Mouse (Mus musculus) kidney, embryonic 16.5 days (tissue): ENCODE measurements around the gene Abcc4. TPM values are rescaled to one million over a fixed set of nuclear protein-coding genes. Genes with fewer than 3 reads are reported as not detected.
A peak's percentile ranks its signal among the peaks of the same experiment; 100 is the strongest.

Experiments
- ATAC-seq: fragments of 200-750 bp; cut with Nextera tagmentation; 2 replicates; pipeline ENCODE4 v1.8.0; 2017; ENCODE audit warnings: moderate TSS enrichment; ENCODE audit not compliant: low FRiP score, low TSS enrichment
- H3K27ac ChIP-seq: fragments of 300-500 bp; sonication (generic); 2 replicates; pipeline ENCODE4 v1.5.1; 2014; ENCODE audit warnings: low read length
- H3K27me3 ChIP-seq: fragments of 300-500 bp; sonication (generic); 2 replicates; pipeline ENCODE4 v1.6.1; 2014; ENCODE audit warnings: low read length, control low read depth, mixed read lengths; ENCODE audit not compliant: insufficient read depth
- H3K36me3 ChIP-seq: fragments of 300-500 bp; sonication (generic); 2 replicates; pipeline ENCODE4 v1.6.1; 2014; ENCODE audit warnings: low read length, control low read depth, mixed read lengths; ENCODE audit not compliant: insufficient read depth
- H3K4me1 ChIP-seq: fragments of 300-500 bp; sonication (generic); 2 replicates; pipeline ENCODE4 v1.6.1; 2014; ENCODE audit warnings: low read length, control low read depth, mixed read lengths; ENCODE audit not compliant: insufficient read depth
- H3K4me2 ChIP-seq: fragments of 300-500 bp; sonication (generic); replicated peaks from 2 replicates; pipeline ENCODE4 v1.6.1; 2014; ENCODE audit warnings: low read depth, low read length
- H3K4me3 ChIP-seq: fragments of 300-500 bp; sonication (generic); 2 replicates; pipeline ENCODE4 v1.5.1; 2014; ENCODE audit warnings: mild to moderate bottlenecking, low read length
- H3K9ac ChIP-seq: fragments of 300-500 bp; sonication (generic); replicated peaks from 2 replicates; pipeline ENCODE4 v1.6.1; 2014; ENCODE audit warnings: low read length
- H3K9me3 ChIP-seq: fragments of 300-500 bp; sonication (generic); 2 replicates; pipeline ENCODE4 v1.6.1; 2016; ENCODE audit warnings: low read length, control low read depth
- WGBS: fragments of 180-500 bp; shearing (Covaris S2); extraction: QIAGEN DNeasy Blood & Tissue Kit; methylation state at CpG from one replicate; pipeline ENCODE4 v1.1.7; 2014; 5-methylcytosine and 5-hydroxymethylcytosine counted together
- polyA plus RNA-seq: library from polyadenylated mRNA; unstranded; fragments of >200 nt; fragmentation: Nextera tagmentation; extraction: Ambion mirVana; gene quantifications from 2 replicates; pipeline ENCODE4 v1.2.1, GENCODE M21; 2015

Gene Abcc4
- polyA plus RNA-seq, 1 experiment from 2014 or later = 7.4 TPM

- ATAC-seq = no peak
These were observed 5.4 kb downstream of the Abcc4 start for GRCm38 (mm10) chr14:118700576-118700975.

DNA sequence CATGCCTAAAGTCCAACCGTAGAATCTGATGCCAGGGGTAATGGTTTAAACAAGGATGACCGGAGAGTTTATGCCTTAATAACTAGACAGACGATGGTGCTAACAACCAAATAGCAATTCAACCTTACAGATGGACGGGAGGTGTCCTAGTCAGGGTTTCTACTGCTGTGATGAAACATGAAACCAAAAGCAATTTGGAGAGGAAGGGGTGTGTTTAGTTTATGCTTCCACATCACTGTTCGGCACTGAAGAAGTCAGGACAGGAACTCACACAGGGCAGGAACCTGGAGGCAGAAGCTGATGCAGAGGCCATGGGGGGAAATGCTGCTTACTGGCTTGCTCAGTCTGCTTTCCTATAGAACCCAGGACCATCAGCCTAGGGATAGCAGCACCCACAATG is 6.1 kb downstream of the Abcc4 start:
- no peak overlapping the region for H3K4me3 ChIP-seq
- WGBS = 23% methylated on average over 5 of the region's 5 CpGs
- H3K9me3 ChIP-seq = no peaks in the 10 kb centered on the region
- H3K4me1 ChIP-seq = peaks cover 19% of the 10 kb centered on the region
- peak overlapping the region; percentile 35 for H3K4me2 ChIP-seq
- no peak for ATAC-seq
- H3K9ac ChIP-seq = no peak overlapping the region
- H3K36me3 ChIP-seq = no peaks in the 10 kb centered on the region
- H3K27me3 ChIP-seq = peaks cover 6% of the 10 kb centered on the region; the same call in 1 of the 2 replicates
- H3K27ac ChIP-seq = no peak overlapping the region

More at GRCm38 (mm10) chr14:118700576-118700975, 5.4 kb downstream of the Abcc4 start:
- Histone ChIP-seq H3K4me2 (no peak overlapping the region), H3K36me3 (no peaks in the 10 kb centered on the region), H3K27me3 (peaks cover 6% of the 10 kb centered on the region; the same call in 1 of the 2 replicates), H3K9ac (no peak overlapping the region), H3K27ac (no peak overlapping the region), H3K4me1 (peaks cover 20% of the 10 kb centered on the region), H3K9me3 (no peaks in the 10 kb centered on the region), H3K4me3 (no peak overlapping the region)
- WGBS = 68% methylated on average over 7 of the region's 7 CpGs

DNA sequence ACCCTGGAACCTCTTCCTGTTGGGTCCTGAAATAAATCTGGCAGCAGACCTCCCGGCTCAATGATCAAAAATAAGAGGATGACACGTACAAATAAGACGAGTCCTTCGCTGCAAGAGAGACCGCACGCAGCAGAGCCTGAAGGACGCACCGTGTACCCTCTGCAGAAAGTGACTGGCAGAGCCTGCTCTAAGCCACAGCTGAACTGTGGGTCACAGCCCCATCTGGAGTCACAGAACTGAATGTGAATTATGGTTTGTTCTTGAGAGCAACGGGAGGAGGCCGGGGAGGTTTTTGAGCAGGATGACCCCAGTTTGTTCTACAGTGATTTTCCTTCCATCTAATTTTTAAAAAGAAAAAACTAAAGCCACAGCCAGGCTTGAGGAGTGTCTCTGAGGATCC is 6.5 kb downstream of the Abcc4 start:
- ATAC-seq = no peak
- H3K9ac ChIP-seq = no peak overlapping the region
- WGBS = 27% methylated on average over 10 of the region's 10 CpGs
- H3K9me3 ChIP-seq = no peaks in the 10 kb centered on the region
- peaks cover 1% of the 10 kb centered on the region; the same call in 1 of the 2 replicates for H3K27me3 ChIP-seq
- H3K4me3 ChIP-seq = no peak overlapping the region
- H3K4me1 ChIP-seq = peaks cover 20% of the 10 kb centered on the region
- no peak overlapping the region for H3K27ac ChIP-seq
- H3K36me3 ChIP-seq = no peaks in the 10 kb centered on the region
- H3K4me2 ChIP-seq = peak overlapping the region; percentile 35

GRCm38 (mm10) chr14:118696556-118697289 is 9.3 kb downstream of the Abcc4 start:
- Histone ChIP-seq H3K9ac (no peak overlapping the region), H3K4me3 (no peak overlapping the region), H3K27me3 (no peaks in the 10 kb centered on the region), H3K4me2 (no peak overlapping the region), H3K4me1 (peaks cover 35% of the 10 kb centered on the region), H3K9me3 (no peaks in the 10 kb centered on the region), H3K27ac (no peak overlapping the region), H3K36me3 (no peaks in the 10 kb centered on the region)
- no peak for ATAC-seq
- WGBS = 95% methylated on average over 16 of the region's 16 CpGs

- no peak overlapping the region for H3K4me3 ChIP-seq
- H3K9ac ChIP-seq = no peak overlapping the region
- no peak overlapping the region for H3K27ac ChIP-seq
- ATAC-seq = no peak
- H3K4me2 ChIP-seq = no peak overlapping the region
- no peaks in the 10 kb centered on the region for H3K27me3 ChIP-seq
- no peaks in the 10 kb centered on the region for H3K9me3 ChIP-seq
- peaks cover 37% of the 10 kb centered on the region for H3K4me1 ChIP-seq
- 86% methylated on average over 11 of the region's 11 CpGs for WGBS
- H3K36me3 ChIP-seq = no peaks in the 10 kb centered on the region
These were observed 10.2 kb downstream of the Abcc4 start for GRCm38 (mm10) chr14:118695866-118696265.

GRCm38 (mm10) chr14:118694321-118694720 is 11.7 kb downstream of the Abcc4 start:
- 52% methylated on average over 7 of the region's 7 CpGs for WGBS
- Histone ChIP-seq H3K27me3 (no peaks in the 10 kb centered on the region), H3K4me2 (no peak overlapping the region), H3K9me3 (no peaks in the 10 kb centered on the region), H3K36me3 (no peaks in the 10 kb centered on the region), H3K27ac (no peak overlapping the region), H3K4me1 (peaks cover 32% of the 10 kb centered on the region), H3K9ac (no peak overlapping the region), H3K4me3 (no peak overlapping the region)
- no peak for ATAC-seq

- no peaks in the 10 kb centered on the region for H3K27me3 ChIP-seq
These were observed 14.1 kb downstream of the Abcc4 start for GRCm38 (mm10) chr14:118691910-118692309.

DNA sequence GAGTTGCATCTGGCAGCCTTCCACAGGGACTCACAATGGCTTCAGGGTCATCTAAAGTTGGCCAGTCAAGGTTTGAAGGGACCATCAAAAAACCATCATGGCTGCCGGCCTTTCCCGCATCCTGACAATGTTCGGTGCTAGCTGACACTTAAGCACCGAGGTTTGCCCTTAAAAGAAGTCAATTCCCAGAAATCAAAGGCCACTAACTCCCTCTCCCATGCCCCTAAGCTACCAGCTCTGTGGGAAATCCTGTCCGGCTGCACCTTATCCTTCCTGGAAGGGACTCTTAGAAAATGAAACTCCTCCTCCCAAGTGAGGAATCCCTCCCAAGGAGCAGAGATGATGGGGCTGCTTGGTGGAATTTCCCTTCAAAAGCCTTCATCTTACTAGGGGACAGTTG is 14.6 kb downstream of the Abcc4 start:
- no peak overlapping the region for H3K4me2 ChIP-seq
- H3K36me3 ChIP-seq = no peaks in the 10 kb centered on the region
- H3K27me3 ChIP-seq = no peaks in the 10 kb centered on the region
- no peaks in the 10 kb centered on the region for H3K9me3 ChIP-seq
- no peak overlapping the region for H3K4me3 ChIP-seq
- peaks cover 35% of the 10 kb centered on the region for H3K4me1 ChIP-seq
- no peak for ATAC-seq
- 75% methylated on average over 5 of the region's 5 CpGs for WGBS
- no peak overlapping the region for H3K9ac ChIP-seq
- H3K27ac ChIP-seq = peak overlapping the region; percentile 14; the same call in 1 of the 2 replicates

More at GRCm38 (mm10) chr14:118691910-118692309, 14.1 kb downstream of the Abcc4 start:
- 60% methylated on average over 6 of the region's 6 CpGs for WGBS
- Histone ChIP-seq H3K4me3 (no peak overlapping the region), H3K9ac (no peak overlapping the region), H3K36me3 (no peaks in the 10 kb centered on the region), H3K4me2 (no peak overlapping the region), H3K4me1 (peaks cover 35% of the 10 kb centered on the region), H3K9me3 (no peaks in the 10 kb centered on the region), H3K27ac (peak overlapping the region; percentile 14; the same call in 1 of the 2 replicates)
- no peak for ATAC-seq

DNA sequence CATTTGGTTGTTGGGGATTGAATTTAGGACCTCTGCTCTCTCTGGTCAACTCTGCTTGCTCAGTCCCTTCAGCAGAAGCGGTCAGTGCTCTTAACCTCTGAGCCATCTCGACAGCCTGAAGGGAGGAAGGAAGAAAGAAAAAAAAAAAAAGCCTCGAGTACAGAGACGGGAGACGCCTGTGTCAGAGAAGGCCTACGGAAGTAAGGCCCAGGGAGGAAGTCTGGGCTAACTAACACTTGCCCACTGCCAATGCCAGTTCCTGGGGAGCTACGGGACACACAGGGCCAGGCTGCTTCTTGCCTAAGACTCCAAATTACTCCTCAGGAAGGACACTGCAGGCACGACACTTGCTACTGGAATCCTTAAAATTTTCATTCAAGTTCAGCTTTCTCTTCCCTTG is 15.1 kb downstream of the Abcc4 start:
- whole genome bisulfite sequencing = 41% methylated on average over 8 of the region's 8 CpGs
- Histone ChIP-seq H3K9ac (no peak overlapping the region), H3K9me3 (no peaks in the 10 kb centered on the region), H3K27me3 (no peaks in the 10 kb centered on the region), H3K4me3 (no peak overlapping the region), H3K27ac (peak overlapping the region; percentile 14; the same call in 1 of the 2 replicates), H3K4me2 (no peak overlapping the region), H3K4me1 (peaks cover 35% of the 10 kb centered on the region), H3K36me3 (no peaks in the 10 kb centered on the region)
- ATAC-seq = no peak

DNA sequence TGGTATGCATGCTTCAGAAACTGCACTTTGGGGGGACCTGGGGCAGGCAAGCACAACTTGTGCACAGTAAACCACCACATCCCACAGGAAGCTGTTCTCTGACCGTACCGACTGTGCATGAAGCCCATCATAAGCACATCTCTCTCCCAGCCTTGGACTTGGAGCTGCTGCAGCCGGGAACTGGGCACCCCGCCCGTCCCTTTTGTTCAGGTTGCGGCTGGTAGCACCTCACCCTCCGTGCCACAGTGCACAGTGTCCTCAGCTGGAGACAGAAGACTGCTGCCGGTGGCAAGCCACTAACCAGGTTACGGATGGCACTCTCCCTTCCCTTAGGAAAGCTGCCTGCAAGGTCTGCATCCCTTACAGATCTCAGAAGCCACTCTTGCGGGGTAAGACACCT is 15.7 kb downstream of the Abcc4 start:
- WGBS = 75% methylated on average over 10 of the region's 10 CpGs
- H3K4me2 ChIP-seq = no peak overlapping the region

More for the DNA sequence above, 15.7 kb downstream of the Abcc4 start:
- no peaks in the 10 kb centered on the region for H3K27me3 ChIP-seq
- no peaks in the 10 kb centered on the region for H3K9me3 ChIP-seq
- H3K36me3 ChIP-seq = no peaks in the 10 kb centered on the region
- H3K4me3 ChIP-seq = no peak overlapping the region
- no peak overlapping the region for H3K9ac ChIP-seq
- peak overlapping the region; percentile 28 for H3K27ac ChIP-seq
- peaks cover 38% of the 10 kb centered on the region for H3K4me1 ChIP-seq
- no peak for ATAC-seq
